ENCODE assay signal across 8 mouse cellular contexts in the genomic region with DNA sequence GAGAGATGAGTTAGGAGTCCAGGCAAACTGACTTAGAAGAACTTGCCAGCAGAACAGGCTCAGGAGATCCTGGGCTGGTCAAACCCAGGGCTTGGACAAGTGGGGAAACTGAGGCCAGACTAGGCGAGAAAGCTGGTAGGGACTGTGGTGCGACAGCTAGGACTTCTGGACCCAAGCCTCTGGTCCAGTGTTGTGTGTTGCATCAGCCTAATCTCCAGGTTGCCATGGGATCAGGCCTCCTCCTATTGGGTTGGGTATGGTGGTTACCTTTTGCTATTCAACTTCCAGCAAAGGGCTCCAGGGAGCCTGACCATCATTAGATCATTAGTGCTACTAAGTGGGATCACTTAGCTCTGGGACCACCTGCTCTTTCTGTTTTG. TPM values are rescaled to one million over a fixed set of nuclear protein-coding genes. Genes with fewer than 3 reads are reported as not detected.
DNase-seq lines count a peak whose midpoint lies in the region; TF ChIP-seq lines count a peak whose summit lies in the region.

No protein-coding gene starts in this region.

- peak overlapping the region; percentile 71 for H3K4me3 ChIP-seq in left cerebral cortex, adult 2 months
- peak overlapping the region; percentile 79 for H3K4me3 ChIP-seq in cortical plate, adult 2 months (ENCODE audit: insufficient read depth, low read length)
- H3K4me3 ChIP-seq in myocyte = peak overlapping the region; percentile 69

- intact Hi-C loops in left cerebral cortex, adult 2 months (cut with DNase I) = no loop called here
- intact Hi-C loops in left cerebral cortex, postnatal 14 days (cut with DNase I) = no loop called here

- no peak for DNase-seq in left cerebral cortex, adult 2 months (ENCODE audit: extremely low spot score in 1 of 2, low spot score in 2 of 2)
- DNase-seq in left cerebral cortex, postnatal 14 days (ENCODE audit: low spot score in 2 of 2) = no peak
- DNase-seq in induced T-regulatory cell, adult 2 months (ENCODE audit: low read depth) = peak; percentile 21
- no peak for DNase-seq in urinary bladder, postnatal 10 days (ENCODE audit: low spot score)
- DNase-seq in right cerebral cortex, postnatal 36 days (ENCODE audit: low spot score in 2 of 2) = no peak
- no peak for DNase-seq in thymus, postnatal 25 days

- no peaks in the 10 kb centered on the region for H3K79me2 ChIP-seq in myocyte (ENCODE audit: control insufficient read depth, insufficient read depth)

- peaks cover 3% of the 10 kb centered on the region; the same call in 1 of the 2 replicates for H3K4me1 ChIP-seq in cortical plate, adult 2 months (ENCODE audit: control insufficient read depth, insufficient read depth, low read length)

- no peaks in the 10 kb centered on the region for H3K36me3 ChIP-seq in myocyte (ENCODE audit: control insufficient read depth, insufficient read depth)

- no peak for TF ChIP-seq CTCF in left cerebral cortex, adult 2 months (IDR thresholded peaks at IDR 0.05)
- TF ChIP-seq CTCF in cortical plate, adult 2 months (IDR thresholded peaks at IDR 0.05; ENCODE audit: extremely low read depth, insufficient read depth, low read length) = no peak

- TF ChIP-seq POLR2A in cortical plate, adult 2 months (IDR thresholded peaks at IDR 0.05; ENCODE audit: extremely low read depth, insufficient read depth, low read length) = no peak
- TF ChIP-seq POLR2A in myocyte (IDR thresholded peaks at IDR 0.05; ENCODE audit: insufficient read length, low read depth) = peak; percentile 66

- peak overlapping the region; percentile 59 for H3ac ChIP-seq in myocyte (ENCODE audit: control insufficient read depth, insufficient read length)

- H3K27ac ChIP-seq in left cerebral cortex, adult 2 months = peak overlapping the region; percentile 87; the same call in 1 of the 2 replicates
- no peak overlapping the region for H3K27ac ChIP-seq in cortical plate, adult 2 months (ENCODE audit: insufficient read depth, low read length)

- peak overlapping the region; percentile 72 for H3K4me2 ChIP-seq in myocyte (ENCODE audit: low read depth)

- H3K27me3 ChIP-seq in myocyte (ENCODE audit: control insufficient read depth, insufficient read depth, insufficient read length) = no peaks in the 10 kb centered on the region

TF ChIP-seq in myocyte, 11 proteins besides CTCF, POLR2A, EP300 and RAD21:
- TF ChIP-seq CEBPB (IDR thresholded peaks at IDR 0.05; ENCODE audit: insufficient read depth, poor library complexity, severe bottlenecking) (peak; percentile 32; the same call in 1 of the 2 replicates), MAX (IDR thresholded peaks at IDR 0.05; ENCODE audit: low read depth) (no peak), POLR2AphosphoS2 (IDR thresholded peaks at IDR 0.05; ENCODE audit: insufficient read length, low read depth) (peak; percentile 62), MYOG (IDR thresholded peaks at IDR 0.05; ENCODE audit: control insufficient read depth in 1 of 3, insufficient read depth in 1 of 3, insufficient read length in 2 of 3, low read depth in 2 of 3) (no peak), MYOD1 (IDR thresholded peaks at IDR 0.05; ENCODE audit: control insufficient read depth in 1 of 3, insufficient read length in 2 of 3, low read depth in 2 of 3) (no peak), USF1 (IDR thresholded peaks at IDR 0.05; ENCODE audit: low read depth) (no peak), REST (IDR thresholded peaks at IDR 0.05; ENCODE audit: insufficient read depth, insufficient read length) (no peak), SRF (IDR thresholded peaks at IDR 0.05; ENCODE audit: control insufficient read depth, insufficient read length, low read depth) (no peak), TCF3 (IDR thresholded peaks at IDR 0.05; ENCODE audit: insufficient read length, low read depth) (no peak), E2F4 (IDR thresholded peaks at IDR 0.05; ENCODE audit: insufficient read depth) (no peak), TCF12 (IDR thresholded peaks at IDR 0.05; ENCODE audit: insufficient read depth, poor library complexity, severe bottlenecking) (no peak)

RNA-seq across cellular contexts. Expression of a gene that starts 0.9 kb away (rescaled TPM):
- 10 to 100 TPM; 34.2 to 35.1 TPM for total RNA-seq in left cerebral cortex, adult 2 months (2021)
- 10 to 100 TPM; 26.3 to 33.2 TPM for total RNA-seq in left cerebral cortex, postnatal 14 days (2021)
- 28.2 and 28.5 TPM in 2 replicates for polyA plus RNA-seq in cortical plate, adult 2 months (2012; rRNA removed)
- polyA plus RNA-seq in myocyte (2012; fragmentation: generic; extraction: Trizol) = 23.3 TPM

RNA-seq across cellular contexts. Expression of a gene that starts 18.3 kb away (rescaled TPM):
- total RNA-seq in left cerebral cortex, adult 2 months (2021) = 1 to 10 TPM; 2.6 to 3.7 TPM
- 1 to 10 TPM; 2.0 to 2.3 TPM for total RNA-seq in left cerebral cortex, postnatal 14 days (2021)
- polyA plus RNA-seq in cortical plate, adult 2 months (2012; rRNA removed) = 0.85 and 1.3 TPM in 2 replicates
- 0.60 TPM for polyA plus RNA-seq in myocyte (2012; fragmentation: generic; extraction: Trizol)

RNA-seq across cellular contexts. Expression of a gene that starts 33.5 kb away (rescaled TPM):
- total RNA-seq in left cerebral cortex, adult 2 months (2021) = 1 to 10 TPM; 3.3 to 3.7 TPM
- total RNA-seq in left cerebral cortex, postnatal 14 days (2021) = 1 to 10 TPM; 2.5 to 3.6 TPM
- polyA plus RNA-seq in cortical plate, adult 2 months (2012; rRNA removed) = 3.2 and 4.1 TPM in 2 replicates
- polyA plus RNA-seq in myocyte (2012; fragmentation: generic; extraction: Trizol) = 27.8 TPM

RNA-seq across cellular contexts. Expression of a gene that starts 36.3 kb away (rescaled TPM):
- total RNA-seq in left cerebral cortex, adult 2 months (2021) = 100 to 1,000 TPM; 220 to 238 TPM
- 100 to 1,000 TPM; 174 to 189 TPM for total RNA-seq in left cerebral cortex, postnatal 14 days (2021)
- 160 and 162 TPM in 2 replicates for polyA plus RNA-seq in cortical plate, adult 2 months (2012; rRNA removed)
- 85.0 TPM for polyA plus RNA-seq in myocyte (2012; fragmentation: generic; extraction: Trizol)

RNA-seq across cellular contexts. Expression of a gene that starts 44.7 kb away (rescaled TPM):
- total RNA-seq in left cerebral cortex, adult 2 months (2021) = 10 to 100 TPM; 53.9 to 70.1 TPM
- 10 to 100 TPM; 27.2 to 34.9 TPM for total RNA-seq in left cerebral cortex, postnatal 14 days (2021)
- polyA plus RNA-seq in cortical plate, adult 2 months (2012; rRNA removed) = 88.3 and 110 TPM in 2 replicates
- polyA plus RNA-seq in myocyte (2012; fragmentation: generic; extraction: Trizol) = 118 TPM
